In genomic region chr5:106696396-106697337, GRCm38 (mm10) we compare ENCODE assay signal across 8 mouse cellular contexts. TPM values are rescaled to one million over a fixed set of nuclear protein-coding genes. Genes with fewer than 3 reads are reported as not detected.
DNase-seq lines count a peak whose midpoint lies in the region; ATAC-seq and TF ChIP-seq lines count a peak whose summit lies in the region.

Gene Zfp644, minus strand, starts transcription at chr5:106697287.

- peak within 1 kb of the TSS; percentile 76 for H3K4me2 ChIP-seq in heart, embryonic 12.5 days
- peak within 1 kb of the TSS; percentile 83 for H3K4me2 ChIP-seq in liver, embryonic 12.5 days
- H3K4me2 ChIP-seq in stomach, embryonic 15.5 days: peak within 1 kb of the TSS; percentile 73

- H3K27ac ChIP-seq in heart, embryonic 12.5 days (ENCODE audit: poor library complexity, severe bottlenecking): peak within 1 kb of the TSS; percentile 100
- H3K27ac ChIP-seq in liver, embryonic 12.5 days: peak within 1 kb of the TSS; percentile 96
- H3K27ac ChIP-seq in stomach, embryonic 15.5 days: peak within 1 kb of the TSS; percentile 99

- 2% methylated on average over 71 of the region's 71 CpGs for WGBS in heart, embryonic 12.5 days
- WGBS in liver, embryonic 12.5 days (ENCODE audit: insufficient replicate concordance): 2% methylated on average over 56 of the region's 71 CpGs
- WGBS in stomach, embryonic 15.5 days: 2% methylated on average over 66 of the region's 71 CpGs

- TF ChIP-seq CTCF in C2C12 (IDR thresholded peaks at IDR 0.05; ENCODE audit: control insufficient read depth, insufficient read depth, insufficient read length): no peak
- TF ChIP-seq CTCF in brain, embryonic 14.5 days (IDR thresholded peaks at IDR 0.05; ENCODE audit: borderline replicate concordance, extremely low read depth, insufficient read depth, insufficient read length): no peak

- no peaks in the 10 kb centered on the region for H3K9me3 ChIP-seq in erythroblast, embryonic 14.5 days (ENCODE audit: control insufficient read depth, low read length)
- no peaks in the 10 kb centered on the region for H3K9me3 ChIP-seq in heart, embryonic 12.5 days (replicated peaks)
- no peaks in the 10 kb centered on the region for H3K9me3 ChIP-seq in liver, embryonic 12.5 days (replicated peaks)
- no peaks in the 10 kb centered on the region for H3K9me3 ChIP-seq in stomach, embryonic 15.5 days

- H3K4me1 ChIP-seq in erythroblast, embryonic 14.5 days (ENCODE audit: control insufficient read depth): peaks cover 51% of the 10 kb centered on the region
- H3K4me1 ChIP-seq in heart, embryonic 12.5 days (replicated peaks): peaks cover 27% of the 10 kb centered on the region
- peaks cover 43% of the 10 kb centered on the region for H3K4me1 ChIP-seq in liver, embryonic 12.5 days
- peaks cover 12% of the 10 kb centered on the region for H3K4me1 ChIP-seq in stomach, embryonic 15.5 days

- peaks cover 48% of the 10 kb centered on the region for H3K79me2 ChIP-seq in C2C12 (ENCODE audit: control insufficient read depth, insufficient read depth)

- H3K36me3 ChIP-seq in C2C12 (ENCODE audit: control insufficient read depth, insufficient read depth): peaks cover 11% of the 10 kb centered on the region
- H3K36me3 ChIP-seq in erythroblast, embryonic 14.5 days (ENCODE audit: control insufficient read depth): peaks cover 30% of the 10 kb centered on the region
- peaks cover 3% of the 10 kb centered on the region; the same call in 1 of the 2 replicates for H3K36me3 ChIP-seq in heart, embryonic 12.5 days
- H3K36me3 ChIP-seq in liver, embryonic 12.5 days: peaks cover 15% of the 10 kb centered on the region
- H3K36me3 ChIP-seq in stomach, embryonic 15.5 days: no peaks in the 10 kb centered on the region

- H3K4me3 ChIP-seq in C2C12 (ENCODE audit: insufficient read depth, poor library complexity, severe bottlenecking): peak within 1 kb of the TSS; percentile 79
- H3K4me3 ChIP-seq in erythroblast, embryonic 14.5 days (replicated peaks): peak within 1 kb of the TSS; percentile 90
- peak within 1 kb of the TSS; percentile 94 for H3K4me3 ChIP-seq in heart, embryonic 12.5 days
- peak within 1 kb of the TSS; percentile 91 for H3K4me3 ChIP-seq in liver, embryonic 12.5 days
- peak within 1 kb of the TSS; percentile 89 for H3K4me3 ChIP-seq in stomach, embryonic 15.5 days (replicated peaks)

- peak within 1 kb of the TSS; percentile 81 for H3ac ChIP-seq in C2C12 (ENCODE audit: control insufficient read depth, insufficient read length, low read depth)

- no peaks in the 10 kb centered on the region for H3K27me3 ChIP-seq in C2C12 (ENCODE audit: control insufficient read depth, insufficient read depth, insufficient read length)
- no peaks in the 10 kb centered on the region for H3K27me3 ChIP-seq in erythroblast, embryonic 14.5 days (ENCODE audit: control insufficient read depth)
- no peaks in the 10 kb centered on the region for H3K27me3 ChIP-seq in heart, embryonic 12.5 days (replicated peaks)
- no peaks in the 10 kb centered on the region for H3K27me3 ChIP-seq in liver, embryonic 12.5 days (replicated peaks)
- H3K27me3 ChIP-seq in stomach, embryonic 15.5 days (replicated peaks): no peaks in the 10 kb centered on the region

- H3K79me3 ChIP-seq in C2C12 (ENCODE audit: low read depth): peaks cover 41% of the 10 kb centered on the region

- DNase-seq in brain, embryonic 14.5 days (ENCODE audit: low read depth): peak; percentile 96
- DNase-seq in kidney, postnatal 10 days: peak; percentile 93
- DNase-seq in natural killer cell, adult 2 months (ENCODE audit: low spot score in 2 of 2): peak; percentile 73 to 79

- peak; percentile 89 for ATAC-seq in heart, embryonic 12.5 days (ENCODE audit: insufficient number of reproducible peaks, low FRiP score)
- peak; percentile 88 for ATAC-seq in liver, embryonic 12.5 days
- peak; percentile 90 for ATAC-seq in stomach, embryonic 15.5 days (ENCODE audit: insufficient read depth, low FRiP score, low read depth)

- H3K9ac ChIP-seq in heart, embryonic 12.5 days: peak within 1 kb of the TSS; percentile 96
- H3K9ac ChIP-seq in liver, embryonic 12.5 days: peak within 1 kb of the TSS; percentile 97
- peak within 1 kb of the TSS; percentile 93 for H3K9ac ChIP-seq in stomach, embryonic 15.5 days

- TF ChIP-seq POLR2A in brain, embryonic 14.5 days (IDR thresholded peaks at IDR 0.05; ENCODE audit: borderline replicate concordance, extremely low read depth, insufficient read depth, insufficient read length, poor library complexity, severe bottlenecking): peak; percentile 84

TF ChIP-seq in C2C12, 6 proteins besides CTCF, POLR2A, EP300 and RAD21:
- TF ChIP-seq MAX (IDR thresholded peaks at IDR 0.05): peak; percentile 64
- TF ChIP-seq FOSL1 (IDR thresholded peaks at IDR 0.05; ENCODE audit: insufficient read depth, low read length, poor library complexity, severe bottlenecking): no peak

RNA-seq across cellular contexts. Expression of gene Zfp644, which starts in this region (rescaled TPM):
- 5.3 TPM for polyA plus RNA-seq in C2C12 (2012; fragmentation: generic; extraction: Trizol)
- polyA plus RNA-seq in brain, embryonic 14.5 days (2012; rRNA removed): 49.9 and 50.5 TPM in 2 replicates
- 4.2 and 7.4 TPM in 2 replicates for polyA plus RNA-seq in erythroblast, embryonic 14.5 days (2012)
- polyA plus RNA-seq in heart, embryonic 12.5 days (2016; fragmentation: Nextera tagmentation; extraction: Ambion mirVana): 61.1 and 63.7 TPM in 2 replicates
- polyA plus RNA-seq in liver, embryonic 12.5 days (2016; fragmentation: Nextera tagmentation; extraction: Ambion mirVana): 23.2 and 26.3 TPM in 2 replicates
- polyA plus RNA-seq in stomach, embryonic 15.5 days (2015; fragmentation: Nextera tagmentation; extraction: Ambion mirVana): 51.9 and 54.2 TPM in 2 replicates

Comparison
In these comparisons a context has a peak if more than half of its experiments do, and no peak if none do; other contexts are left out.
1. Peak in every context shown above with its lines: DNase-seq, ATAC-seq, H3K4me3 ChIP-seq and H3K27ac ChIP-seq.